Mouse (Mus musculus) kidney, embryonic 15.5 days (tissue): ENCODE data around the gene Mov10. TPM values are rescaled to one million over a fixed set of nuclear protein-coding genes. Genes with fewer than 3 reads are reported as not detected.
A peak's percentile ranks its signal among the peaks of the same experiment; 100 is the strongest.
"Not testable (repeated sequence)": the region's sequence is repeated elsewhere in the genome, so short reads cannot be mapped to it uniquely, and the experiment has no call there.

Source experiments
- ATAC-seq: fragments of 200-750 bp; cut with Nextera tagmentation; replicated peaks from 2 replicates; pipeline ENCODE4 v1.8.0; 2017; ENCODE audit warnings: moderate TSS enrichment; ENCODE audit not compliant: low FRiP score
- H3K27ac ChIP-seq: fragments of 300-500 bp; sonication (generic); 2 replicates; pipeline ENCODE4 v1.5.1; 2015; ENCODE audit warnings: mild to moderate bottlenecking, inconsistent platforms
- H3K27me3 ChIP-seq: fragments of 300-500 bp; sonication (generic); 2 replicates; pipeline ENCODE4 v1.6.1; 2015; ENCODE audit warnings: inconsistent platforms
- H3K36me3 ChIP-seq: fragments of 300-500 bp; sonication (generic); 2 replicates; pipeline ENCODE4 v1.6.1; 2015; ENCODE audit warnings: inconsistent platforms
- H3K4me1 ChIP-seq: fragments of 300-500 bp; sonication (generic); 2 replicates; pipeline ENCODE4 v1.6.1; 2015; ENCODE audit warnings: inconsistent platforms
- H3K4me2 ChIP-seq: fragments of 300-500 bp; sonication (generic); 2 replicates; pipeline ENCODE4 v1.6.1; 2015; ENCODE audit warnings: moderate library complexity, mild to moderate bottlenecking, inconsistent platforms
- H3K4me3 ChIP-seq: fragments of 300-500 bp; sonication (generic); replicated peaks from 2 replicates; pipeline ENCODE4 v1.5.1; 2015; ENCODE audit warnings: mild to moderate bottlenecking, inconsistent platforms
- H3K9ac ChIP-seq: fragments of 300-500 bp; sonication (generic); 2 replicates; pipeline ENCODE4 v1.6.1; 2015; ENCODE audit warnings: mild to moderate bottlenecking, inconsistent platforms
- H3K9me3 ChIP-seq: fragments of 300-500 bp; sonication (generic); replicated peaks from 2 replicates; pipeline ENCODE4 v1.6.1; 2016; ENCODE audit warnings: inconsistent platforms
- WGBS: fragments of 180-500 bp; shearing (Covaris S2); methylation state at CpG from one replicate; pipeline ENCODE4 v1.1.7; 2015; ENCODE audit warnings: mixed read lengths; 5-methylcytosine and 5-hydroxymethylcytosine counted together
- polyA plus RNA-seq: library from polyadenylated mRNA; unstranded; fragments of >200 nt; fragmentation: Nextera tagmentation; extraction: Ambion mirVana; gene quantifications from 2 replicates; pipeline ENCODE4 v1.2.1, GENCODE M21; 2015

The Mov10 gene
- 62.9 and 66.5 TPM in 2 replicates for polyA plus RNA-seq

DNA sequence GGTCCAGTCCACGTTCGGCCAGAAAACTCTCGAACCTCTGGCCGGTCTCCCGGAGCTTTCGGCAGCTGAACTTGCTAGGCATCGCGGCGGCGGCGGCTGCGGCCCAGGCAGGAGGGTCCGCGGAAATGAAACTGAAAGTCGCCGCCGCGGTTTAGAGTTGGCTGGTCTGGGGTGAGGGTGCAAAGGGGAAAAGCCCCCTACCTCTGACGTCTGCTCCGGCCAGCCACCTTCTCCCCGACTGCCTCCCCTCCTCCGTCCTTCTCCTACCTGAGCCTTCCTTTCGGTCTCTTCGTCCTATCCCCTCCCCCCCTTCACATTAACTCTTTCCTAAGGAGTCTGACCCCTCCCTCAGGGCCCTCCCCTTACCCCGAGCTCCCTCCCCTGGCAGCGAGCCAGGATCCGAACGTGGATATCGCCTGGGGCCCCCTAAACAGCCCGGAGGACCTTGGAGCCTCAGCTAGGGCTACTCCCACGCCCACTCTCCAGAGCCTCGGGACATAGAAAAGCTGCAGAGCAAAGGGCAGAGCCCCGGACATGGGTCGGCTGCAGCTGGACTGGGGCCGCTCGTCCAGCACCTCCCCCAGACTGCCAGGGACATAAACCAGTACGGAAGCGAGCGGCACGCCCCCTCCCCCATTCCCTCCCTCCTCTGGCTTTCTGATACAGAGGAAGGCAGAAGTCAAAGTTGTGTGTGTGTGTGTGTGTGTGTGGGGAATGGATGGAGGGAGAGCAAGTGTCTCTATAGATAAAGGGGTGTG is at the start of gene Mov10:
Gene Mov10 (minus strand): TSS at position 573 of the 758 bp plus-strand sequence.
- peak within 1 kb of the TSS; percentile 97 for H3K27ac ChIP-seq
- H3K4me1 ChIP-seq = peaks cover 20% of the 10 kb centered on the region
- H3K9me3 ChIP-seq = no peaks in the 10 kb centered on the region
- no peaks in the 10 kb centered on the region for H3K27me3 ChIP-seq
- H3K36me3 ChIP-seq = peaks cover 31% of the 10 kb centered on the region
- peak within 1 kb of the TSS; percentile 69 for H3K4me2 ChIP-seq
- ATAC-seq = peak; percentile 95
- peak within 1 kb of the TSS; percentile 92 for H3K4me3 ChIP-seq
- H3K9ac ChIP-seq = peak within 1 kb of the TSS; percentile 90
- under 1% methylated on average over 40 of the region's 40 CpGs for WGBS

DNA sequence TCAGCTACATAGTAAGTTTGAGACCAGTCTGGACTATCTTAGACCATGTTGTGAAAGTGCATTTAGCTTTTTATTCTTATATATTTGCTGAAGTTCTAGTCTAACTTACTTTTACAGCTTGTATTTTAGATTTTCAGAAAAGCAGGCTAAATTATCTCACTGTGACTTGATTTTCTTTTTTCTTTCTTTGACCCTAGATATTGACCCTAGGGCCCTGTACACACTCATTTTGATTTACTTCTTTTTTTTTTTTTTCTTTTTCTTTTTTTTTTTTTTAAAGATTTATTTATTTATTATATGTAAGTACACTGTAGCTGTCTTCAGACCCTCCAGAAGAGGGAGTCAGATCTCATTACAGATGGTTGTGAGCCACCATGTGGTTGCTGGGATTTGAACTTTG is 48.3 kb upstream of the Mov10 start:
- not testable (repeated sequence) for ATAC-seq, H3K27me3 ChIP-seq, H3K9ac ChIP-seq, H3K27ac ChIP-seq, H3K9me3 ChIP-seq
- Histone ChIP-seq H3K4me1 (peaks cover 26% of the 10 kb centered on the region), H3K4me2 (peak overlapping the region; percentile 74; the same call in 1 of the 2 replicates), H3K4me3 (peak overlapping the region; percentile 89; the same call in 1 of the 2 replicates), H3K36me3 (peaks cover 31% of the 10 kb centered on the region)

DNA sequence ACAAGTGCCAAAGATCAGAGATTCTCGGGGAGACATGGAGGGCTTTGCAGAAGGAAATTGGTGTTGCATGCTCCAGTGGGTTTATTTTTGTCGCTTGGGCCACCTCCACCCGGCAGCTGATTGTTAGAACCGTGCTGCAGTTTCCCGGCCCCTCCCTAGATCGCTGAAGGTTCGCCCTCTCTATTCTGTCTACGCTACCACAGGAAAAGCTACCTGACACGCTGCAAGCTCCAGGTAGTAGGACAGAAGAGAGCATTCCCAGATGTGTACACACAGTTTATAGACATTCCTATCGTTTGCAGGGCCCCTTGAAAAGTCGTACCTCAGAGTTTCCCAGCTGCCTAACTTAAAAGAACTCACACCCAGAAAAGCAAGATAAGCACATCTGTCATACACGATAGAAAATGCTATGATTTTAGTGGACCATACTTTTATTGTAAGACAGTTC is 47.0 kb upstream of the Mov10 start:
- H3K4me1 ChIP-seq = peaks cover 34% of the 10 kb centered on the region
- H3K36me3 ChIP-seq = peaks cover 18% of the 10 kb centered on the region
- peak overlapping the region; percentile 93 for H3K9ac ChIP-seq
- 1% methylated on average over 12 of the region's 12 CpGs for WGBS
- ATAC-seq = peak; percentile 7; the same call in 1 of the 2 replicates
- H3K4me3 ChIP-seq = peak overlapping the region; percentile 89
- H3K9me3 ChIP-seq = no peaks in the 10 kb centered on the region
- peak overlapping the region; percentile 74 for H3K4me2 ChIP-seq
- H3K27me3 ChIP-seq = no peaks in the 10 kb centered on the region
- H3K27ac ChIP-seq = peak overlapping the region; percentile 99

DNA sequence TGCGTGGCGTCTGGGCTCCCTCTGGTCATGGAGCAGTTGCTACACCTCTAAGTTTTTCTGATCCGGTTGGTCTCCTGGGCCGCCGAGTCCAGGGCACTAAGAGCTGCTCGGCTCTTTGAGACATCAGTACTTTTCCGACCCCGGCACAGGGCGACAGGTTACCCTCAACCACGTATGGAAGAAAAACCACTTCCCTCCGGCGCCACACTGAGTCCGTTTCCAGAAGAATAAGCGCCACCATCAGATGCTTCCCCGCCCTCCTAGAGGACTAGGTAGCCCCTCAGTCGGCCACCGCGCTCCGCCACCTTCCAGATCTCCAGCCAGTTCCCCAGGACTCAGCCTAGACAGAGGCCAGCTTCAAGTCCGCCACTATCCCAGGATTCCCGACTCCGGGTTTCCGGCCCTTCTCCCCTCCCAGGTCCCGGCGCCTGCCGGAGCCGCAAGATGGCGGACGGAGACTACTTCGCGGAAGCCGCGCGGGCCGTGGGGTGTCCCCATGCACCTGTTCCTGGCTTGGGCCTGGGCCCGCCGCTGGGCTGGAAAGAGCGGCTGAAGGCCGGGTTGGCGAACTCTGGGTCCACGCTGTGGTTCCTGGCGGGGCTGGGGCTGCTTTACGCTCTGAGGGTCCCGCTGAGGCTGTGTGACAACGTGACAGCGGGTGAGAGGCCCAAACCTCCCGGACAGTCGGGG is 46.4 kb upstream of the Mov10 start:
- H3K4me3 ChIP-seq = peak overlapping the region; percentile 89
- peaks cover 34% of the 10 kb centered on the region for H3K4me1 ChIP-seq
- WGBS = under 1% methylated on average over 48 of the region's 48 CpGs
- H3K27me3 ChIP-seq = no peaks in the 10 kb centered on the region
- no peaks in the 10 kb centered on the region for H3K9me3 ChIP-seq
- H3K4me2 ChIP-seq = peak overlapping the region; percentile 74
- H3K36me3 ChIP-seq = peaks cover 13% of the 10 kb centered on the region
- peak overlapping the region; percentile 99 for H3K27ac ChIP-seq
- peak; percentile 91 for ATAC-seq
- peak overlapping the region; percentile 93 for H3K9ac ChIP-seq

DNA sequence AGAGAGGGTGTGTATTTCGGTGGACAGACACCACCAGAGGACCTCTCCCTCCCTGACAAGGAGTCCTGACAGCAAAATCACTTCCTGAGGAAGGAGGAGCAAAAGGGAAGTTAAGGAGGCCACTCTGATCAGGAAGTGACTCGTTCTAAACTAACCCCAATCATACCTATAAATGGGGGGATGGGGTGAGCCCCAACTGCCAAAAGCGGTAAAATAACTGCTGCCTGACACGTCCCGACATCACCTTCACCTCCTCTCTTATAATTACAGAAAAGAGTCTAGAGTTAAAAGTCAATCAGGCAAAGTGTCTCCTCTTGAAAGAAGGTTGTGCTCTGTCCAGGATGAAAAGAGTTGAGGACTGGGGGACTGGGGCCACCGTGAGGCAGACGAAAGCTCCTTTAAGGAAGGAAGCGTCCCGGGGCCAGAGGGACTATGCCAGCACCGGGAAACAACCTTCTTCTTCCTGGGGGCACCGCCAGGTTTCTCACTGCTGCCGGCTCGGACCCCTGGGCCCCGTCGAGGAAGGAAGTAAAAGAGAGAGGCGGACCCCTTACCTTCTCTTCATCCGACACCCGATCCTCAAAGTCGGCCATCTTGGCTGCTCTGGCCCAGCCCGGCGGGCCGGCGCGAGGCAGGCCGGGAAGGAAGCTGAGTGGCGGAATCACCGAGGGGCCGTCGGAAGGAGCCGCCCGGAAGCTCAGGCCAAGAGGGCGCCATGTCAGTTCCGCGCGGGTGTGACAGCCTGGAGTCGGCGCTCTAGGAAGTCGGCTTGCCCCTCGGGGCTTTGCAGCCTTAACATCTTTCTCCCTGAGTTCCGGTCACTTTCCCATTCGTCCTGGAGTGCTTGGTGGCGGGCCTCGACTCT is 45.7 kb upstream of the Mov10 start, which contains the start of the genes St7l and Capza1:
Gene St7l (plus strand): TSS at position 220 of the 865 bp plus-strand sequence.
Gene Capza1 (minus strand): TSS at position 720 of the 865 bp plus-strand sequence.
- peak within 1 kb of the TSS; percentile 89 for H3K4me3 ChIP-seq
- H3K27ac ChIP-seq = peak within 1 kb of the TSS; percentile 99
- WGBS = under 1% methylated on average over 43 of the region's 43 CpGs
- no peaks in the 10 kb centered on the region for H3K9me3 ChIP-seq
- peak within 1 kb of the TSS; percentile 74 for H3K4me2 ChIP-seq
- H3K27me3 ChIP-seq = no peaks in the 10 kb centered on the region
- H3K36me3 ChIP-seq = peaks cover 10% of the 10 kb centered on the region
- peak; percentile 98 for ATAC-seq
- H3K4me1 ChIP-seq = peaks cover 34% of the 10 kb centered on the region
- peak within 1 kb of the TSS; percentile 93 for H3K9ac ChIP-seq

DNA sequence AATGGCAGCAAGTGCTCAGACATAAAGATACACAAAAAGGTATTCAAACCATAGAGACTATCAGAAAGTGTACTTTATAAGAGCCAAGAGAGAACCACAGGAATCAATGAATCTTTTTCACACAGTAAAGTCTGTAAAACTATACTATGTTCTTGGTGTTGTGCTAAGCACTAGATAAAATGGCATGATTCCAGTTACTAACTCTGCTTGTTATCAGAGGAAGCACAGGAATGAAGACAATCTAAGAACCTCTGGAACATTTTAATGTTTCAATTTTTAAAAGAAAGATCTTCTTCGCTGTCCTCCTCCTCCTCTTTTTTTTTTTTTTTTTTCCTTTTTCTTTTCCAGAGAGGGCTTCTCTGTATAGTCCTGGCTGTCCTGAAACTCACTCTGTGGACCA is 40.2 kb upstream of the Mov10 start:
- 100% methylated on average over 1 of the region's 1 CpGs for WGBS
- Histone ChIP-seq H3K9ac (no peak overlapping the region), H3K9me3 (no peaks in the 10 kb centered on the region), H3K27ac (no peak overlapping the region), H3K27me3 (no peaks in the 10 kb centered on the region), H3K4me1 (peaks cover 25% of the 10 kb centered on the region), H3K4me2 (no peak overlapping the region), H3K36me3 (peaks cover 23% of the 10 kb centered on the region), H3K4me3 (no peak overlapping the region)
- ATAC-seq = no peak

DNA sequence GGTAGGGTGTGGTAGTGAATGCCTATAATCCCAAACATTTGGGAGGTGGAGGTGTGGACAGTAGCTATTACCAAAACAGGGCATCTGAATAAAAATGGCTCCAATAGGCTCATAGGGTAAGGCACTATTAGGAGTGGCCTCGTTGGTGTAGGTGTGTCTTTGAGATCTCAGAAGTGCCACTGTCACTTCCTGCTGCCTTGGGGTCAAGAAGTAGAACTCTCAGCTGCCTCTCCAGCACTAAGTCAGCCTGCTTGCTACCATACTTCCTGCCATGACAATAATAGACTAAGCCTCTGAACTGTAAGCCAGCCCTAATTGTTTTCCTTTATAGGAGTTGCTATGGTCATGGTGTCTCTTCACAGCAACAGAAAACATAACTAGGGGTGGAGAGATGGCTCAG is 37.7 kb upstream of the Mov10 start:
- peaks cover 2% of the 10 kb centered on the region for H3K4me1 ChIP-seq
- ATAC-seq = no peak
- H3K36me3 ChIP-seq = peaks cover 23% of the 10 kb centered on the region
- H3K9me3 ChIP-seq = no peaks in the 10 kb centered on the region
- H3K4me2 ChIP-seq = no peak overlapping the region
- no peak overlapping the region for H3K27ac ChIP-seq
- no peak overlapping the region for H3K4me3 ChIP-seq
- H3K9ac ChIP-seq = no peak overlapping the region
- H3K27me3 ChIP-seq = no peaks in the 10 kb centered on the region
- 69% methylated on average over 1 of the region's 1 CpGs for WGBS

DNA sequence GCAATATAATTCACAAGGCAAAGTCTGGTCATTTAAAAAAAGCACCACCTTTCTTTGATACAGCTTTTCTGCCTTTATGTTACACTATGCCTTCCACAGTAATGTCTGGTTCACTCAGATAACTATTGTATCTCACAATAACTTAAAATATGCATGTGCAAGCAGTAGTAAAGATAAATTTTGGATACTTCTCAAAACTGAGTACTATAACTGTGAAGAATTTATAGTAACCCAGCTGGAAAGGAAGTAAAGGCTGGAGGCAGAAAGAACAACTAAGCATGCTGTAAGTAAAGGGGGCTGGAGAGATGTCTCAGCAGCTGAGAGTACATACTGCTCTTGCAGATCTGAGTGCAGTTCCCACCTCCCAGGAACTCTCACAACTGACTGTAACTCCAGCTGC is 36.5 kb upstream of the Mov10 start:
- ATAC-seq = no peak
- Histone ChIP-seq H3K4me3 (no peak overlapping the region), H3K4me1 (no peaks in the 10 kb centered on the region), H3K27ac (no peak overlapping the region), H3K4me2 (no peak overlapping the region), H3K27me3 (no peaks in the 10 kb centered on the region), H3K36me3 (peaks cover 26% of the 10 kb centered on the region), H3K9me3 (no peaks in the 10 kb centered on the region), H3K9ac (no peak overlapping the region)

DNA sequence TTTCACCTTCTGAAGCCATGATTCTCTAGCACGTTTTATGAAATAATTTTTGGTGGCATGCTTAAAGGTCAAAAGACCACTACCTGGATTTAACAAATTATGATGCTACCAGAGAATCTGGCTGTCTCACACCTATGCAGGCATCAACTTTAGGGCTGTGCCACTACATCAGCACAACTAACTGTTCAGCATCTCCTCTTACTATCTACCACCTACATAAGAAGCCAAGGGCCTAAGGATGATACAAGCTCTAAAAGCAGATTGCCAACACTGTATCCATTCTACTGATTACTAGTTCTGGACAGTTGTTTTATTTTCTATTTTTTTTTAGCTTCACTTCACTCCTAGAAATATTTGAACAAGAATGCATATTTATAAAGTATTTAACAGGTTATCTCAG is 36.1 kb upstream of the Mov10 start:
- Histone ChIP-seq H3K9ac (no peak overlapping the region), H3K36me3 (peaks cover 25% of the 10 kb centered on the region), H3K9me3 (no peaks in the 10 kb centered on the region), H3K4me3 (no peak overlapping the region), H3K4me2 (no peak overlapping the region), H3K4me1 (no peaks in the 10 kb centered on the region), H3K27me3 (no peaks in the 10 kb centered on the region), H3K27ac (no peak overlapping the region)
- ATAC-seq = no peak
- WGBS = 81% methylated on average over 1 of the region's 1 CpGs

DNA sequence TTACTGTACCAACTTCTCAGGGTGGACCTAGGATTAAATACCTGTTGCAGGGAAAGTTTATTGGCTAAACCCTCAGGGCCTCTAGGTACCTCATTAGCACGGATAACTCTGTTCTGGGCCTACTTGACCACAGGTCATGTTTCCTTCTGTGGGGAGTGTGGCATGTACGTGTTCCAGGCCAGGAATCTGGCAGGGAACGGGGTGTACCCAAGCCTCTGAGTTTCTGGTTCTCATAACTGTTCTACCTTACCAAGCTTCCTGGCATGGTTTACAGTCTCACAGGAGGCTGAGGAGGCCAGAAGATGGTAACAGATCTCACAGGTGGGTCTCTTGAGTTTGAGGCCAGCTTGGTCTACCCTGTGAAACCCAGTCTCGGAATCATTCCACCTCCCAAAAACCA is 28.2 kb upstream of the Mov10 start:
- Histone ChIP-seq H3K4me1 (no peaks in the 10 kb centered on the region), H3K27me3 (no peaks in the 10 kb centered on the region), H3K4me3 (no peak overlapping the region), H3K27ac (no peak overlapping the region), H3K9me3 (no peaks in the 10 kb centered on the region), H3K9ac (no peak overlapping the region), H3K36me3 (peaks cover 43% of the 10 kb centered on the region), H3K4me2 (no peak overlapping the region)
- WGBS = 86% methylated on average over 4 of the region's 4 CpGs
- ATAC-seq = no peak

DNA sequence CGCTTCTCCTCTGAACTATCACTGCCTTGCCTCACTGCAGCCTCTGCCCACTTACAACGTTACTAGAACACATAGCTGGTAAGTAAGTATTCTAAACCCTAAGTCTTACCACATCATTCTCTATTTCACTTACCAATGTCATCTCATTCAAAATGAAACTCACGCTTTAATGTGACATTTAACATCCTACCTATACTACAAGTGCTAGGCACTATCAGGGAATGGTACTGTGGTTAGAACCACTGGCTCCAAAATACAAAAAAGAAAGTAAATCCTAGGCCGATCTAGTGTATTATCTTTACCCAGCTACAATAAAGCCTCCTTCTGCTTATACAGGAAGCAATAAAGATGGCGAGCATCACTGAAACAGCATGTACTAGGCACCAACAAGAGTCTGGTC is 22.7 kb upstream of the Mov10 start:
- Histone ChIP-seq H3K9ac (no peak overlapping the region), H3K9me3 (no peaks in the 10 kb centered on the region), H3K27me3 (no peaks in the 10 kb centered on the region), H3K4me3 (no peak overlapping the region), H3K36me3 (peaks cover 73% of the 10 kb centered on the region), H3K4me1 (no peaks in the 10 kb centered on the region), H3K27ac (no peak overlapping the region), H3K4me2 (no peak overlapping the region)
- ATAC-seq = no peak
- 93% methylated on average over 5 of the region's 5 CpGs for WGBS
